Mouse (Mus musculus): ENCODE data around the gene Fuca1. TPM values are rescaled to one million over a fixed set of nuclear protein-coding genes. Genes with fewer than 3 reads are reported as not detected.
A peak's percentile ranks its signal among the peaks of the same experiment; 100 is the strongest.
"Not testable (repeated sequence)": the region's sequence is repeated elsewhere in the genome, so short reads cannot be mapped to it uniquely, and the experiment has no call there.

Fuca1 gene
- polyA plus RNA-seq, 1 experiment = 41.7 TPM

GRCm38 (mm10) chr4:135969070-135969750 is 48.7 kb downstream of the Fuca1 start:
- DNase-seq (ENCODE audit: low read depth) = no peak
- TF ChIP-seq CTCF (IDR thresholded peaks at IDR 0.05; ENCODE audit: borderline replicate concordance, extremely low read depth, insufficient read depth, insufficient read length) = no peak
- no peak for TF ChIP-seq POLR2A (IDR thresholded peaks at IDR 0.05; ENCODE audit: borderline replicate concordance, extremely low read depth, insufficient read depth, insufficient read length, poor library complexity, severe bottlenecking)

- TF ChIP-seq POLR2A (IDR thresholded peaks at IDR 0.05; ENCODE audit: borderline replicate concordance, extremely low read depth, insufficient read depth, insufficient read length, poor library complexity, severe bottlenecking) (no peak), CTCF (IDR thresholded peaks at IDR 0.05; ENCODE audit: borderline replicate concordance, extremely low read depth, insufficient read depth, insufficient read length) (no peak)
- DNase-seq (ENCODE audit: low read depth) = no peak
Observed at GRCm38 (mm10) chr4:135970585-135970984, 50.0 kb downstream of the Fuca1 start.

- DNase-seq (ENCODE audit: low read depth) = no peak
- no peak for TF ChIP-seq POLR2A (IDR thresholded peaks at IDR 0.05; ENCODE audit: borderline replicate concordance, extremely low read depth, insufficient read depth, insufficient read length, poor library complexity, severe bottlenecking)
- no peak for TF ChIP-seq CTCF (IDR thresholded peaks at IDR 0.05; ENCODE audit: borderline replicate concordance, extremely low read depth, insufficient read depth, insufficient read length)
Observed at GRCm38 (mm10) chr4:135971805-135972555, 51.4 kb downstream of the Fuca1 start.

GRCm38 (mm10) chr4:135972556-135972906 is 52.0 kb downstream of the Fuca1 start, which contains the start of gene Lypla2:
Lypla2 (minus strand) TSS chr4:135972626.
- peak; percentile 38; the same call in 1 of the 2 replicates for TF ChIP-seq POLR2A (IDR thresholded peaks at IDR 0.05; ENCODE audit: borderline replicate concordance, extremely low read depth, insufficient read depth, insufficient read length, poor library complexity, severe bottlenecking)
- peak; percentile 2; the same call in 1 of the 2 replicates for TF ChIP-seq CTCF (IDR thresholded peaks at IDR 0.05; ENCODE audit: borderline replicate concordance, extremely low read depth, insufficient read depth, insufficient read length)
- peak; percentile 94 for DNase-seq (ENCODE audit: low read depth)

GRCm38 (mm10) chr4:135972911-135973811 is 52.6 kb downstream of the Fuca1 start:
- DNase-seq (ENCODE audit: low read depth) = no peak
- no peak for TF ChIP-seq POLR2A (IDR thresholded peaks at IDR 0.05; ENCODE audit: borderline replicate concordance, extremely low read depth, insufficient read depth, insufficient read length, poor library complexity, severe bottlenecking)
- no peak for TF ChIP-seq CTCF (IDR thresholded peaks at IDR 0.05; ENCODE audit: borderline replicate concordance, extremely low read depth, insufficient read depth, insufficient read length)

GRCm38 (mm10) chr4:135976146-135976545 is 55.6 kb downstream of the Fuca1 start:
- DNase-seq (ENCODE audit: low read depth) = no peak
- TF ChIP-seq CTCF (IDR thresholded peaks at IDR 0.05; ENCODE audit: borderline replicate concordance, extremely low read depth, insufficient read depth, insufficient read length) (no peak), POLR2A (IDR thresholded peaks at IDR 0.05; ENCODE audit: borderline replicate concordance, extremely low read depth, insufficient read depth, insufficient read length, poor library complexity, severe bottlenecking) (no peak)

- DNase-seq (ENCODE audit: low read depth) = not testable (repeated sequence)
Observed at GRCm38 (mm10) chr4:135980223-135980622, 59.7 kb downstream of the Fuca1 start.

- peak; percentile 52 for DNase-seq (ENCODE audit: low read depth)
- no peak for TF ChIP-seq CTCF (IDR thresholded peaks at IDR 0.05; ENCODE audit: borderline replicate concordance, extremely low read depth, insufficient read depth, insufficient read length)
- TF ChIP-seq POLR2A (IDR thresholded peaks at IDR 0.05; ENCODE audit: borderline replicate concordance, extremely low read depth, insufficient read depth, insufficient read length, poor library complexity, severe bottlenecking) = no peak
Observed at GRCm38 (mm10) chr4:135981524-135982063, 61.1 kb downstream of the Fuca1 start.

GRCm38 (mm10) chr4:135984556-135984955 is 64.0 kb downstream of the Fuca1 start:
- no peak for DNase-seq (ENCODE audit: low read depth)
- TF ChIP-seq POLR2A (IDR thresholded peaks at IDR 0.05; ENCODE audit: borderline replicate concordance, extremely low read depth, insufficient read depth, insufficient read length, poor library complexity, severe bottlenecking) (no peak), CTCF (IDR thresholded peaks at IDR 0.05; ENCODE audit: borderline replicate concordance, extremely low read depth, insufficient read depth, insufficient read length) (no peak)

- DNase-seq (ENCODE audit: low read depth) = no peak
- TF ChIP-seq CTCF (IDR thresholded peaks at IDR 0.05; ENCODE audit: borderline replicate concordance, extremely low read depth, insufficient read depth, insufficient read length) (no peak), POLR2A (IDR thresholded peaks at IDR 0.05; ENCODE audit: borderline replicate concordance, extremely low read depth, insufficient read depth, insufficient read length, poor library complexity, severe bottlenecking) (no peak)
Observed at GRCm38 (mm10) chr4:135985193-135985592, 64.7 kb downstream of the Fuca1 start.

GRCm38 (mm10) chr4:135985769-135986168 is 65.2 kb downstream of the Fuca1 start:
- no peak for DNase-seq (ENCODE audit: low read depth)
- TF ChIP-seq POLR2A (IDR thresholded peaks at IDR 0.05; ENCODE audit: borderline replicate concordance, extremely low read depth, insufficient read depth, insufficient read length, poor library complexity, severe bottlenecking) (no peak), CTCF (IDR thresholded peaks at IDR 0.05; ENCODE audit: borderline replicate concordance, extremely low read depth, insufficient read depth, insufficient read length) (no peak)
